Mouse (Mus musculus): ENCODE data around the gene Ppp4r1. TPM values are rescaled to one million over a fixed set of nuclear protein-coding genes. Genes with fewer than 3 reads are reported as not detected.
A peak's percentile ranks its signal among the peaks of the same experiment; 100 is the strongest.

Gene Ppp4r1
- total and polyA plus RNA-seq, 3 experiments, result 21.8 to 313 (median 34.3) TPM

- H3K9me3 ChIP-seq (replicated peaks; ENCODE audit: insufficient read depth, low read length), result no peaks in the 10 kb centered on the region
- H3K36me3 ChIP-seq (ENCODE audit: control insufficient read depth in 1 of 2, insufficient read depth in 2 of 2, low read length in 2 of 2), result no peaks in the 10 kb centered on the region; a peak in 1 of 4 replicates
- DNase-seq (ENCODE audit: low read depth, low spot score), result peak; percentile 17
- no peaks in the 10 kb centered on the region for H3K4me1 ChIP-seq (ENCODE audit: control insufficient read depth in 1 of 2, insufficient read depth in 2 of 2, low read length in 2 of 2)
- H3K9ac ChIP-seq (ENCODE audit: control insufficient read depth, low read depth, low read length, poor library complexity, severe bottlenecking), result no peak overlapping the region
- no peak overlapping the region; the same call in 1 of the 2 replicates for H3K27ac ChIP-seq (ENCODE audit: control insufficient read depth, low read depth, low read length)
- no peak overlapping the region for H3K4me3 ChIP-seq (ENCODE audit: control insufficient read depth in 1 of 2, insufficient read depth in 1 of 2, low read depth in 2 of 2, low read length in 2 of 2)
- TF ChIP-seq SMC3 (IDR thresholded peaks at IDR 0.05; ENCODE audit: low read depth, low read length), result no peak
- TF ChIP-seq CHD2 (IDR thresholded peaks at IDR 0.05; ENCODE audit: low read length), result no peak
- TF ChIP-seq NRF1 (IDR thresholded peaks at IDR 0.05; ENCODE audit: insufficient read depth, low read depth, low read length, poor library complexity, severe bottlenecking), result no peak
- H3K79me2 ChIP-seq (ENCODE audit: control insufficient read depth, insufficient read depth, low read length, poor library complexity), result no peaks in the 10 kb centered on the region
- no peaks in the 10 kb centered on the region for H3K27me3 ChIP-seq (ENCODE audit: control insufficient read depth in 1 of 2, insufficient read depth in 2 of 2, low read length in 2 of 2)
These were observed 45.2 kb upstream of the Ppp4r1 start for GRCm38 (mm10) chr17:65737175-65737574.

- H3K4me1 ChIP-seq (ENCODE audit: control insufficient read depth in 1 of 2, insufficient read depth in 2 of 2, low read length in 2 of 2), result no peaks in the 10 kb centered on the region
- DNase-seq (ENCODE audit: low read depth, low spot score), result peak; percentile 24
These were observed 44.8 kb upstream of the Ppp4r1 start for GRCm38 (mm10) chr17:65737622-65738021.

GRCm38 (mm10) chr17:65739874-65740725 is 42.3 kb upstream of the Ppp4r1 start:
- H3K4me3 ChIP-seq (ENCODE audit: control insufficient read depth in 1 of 2, insufficient read depth in 1 of 2, low read depth in 2 of 2, low read length in 2 of 2), result no peak overlapping the region
- H3K27me3 ChIP-seq (ENCODE audit: control insufficient read depth in 1 of 2, insufficient read depth in 2 of 2, low read length in 2 of 2), result no peaks in the 10 kb centered on the region
- no peak for TF ChIP-seq NRF1 (IDR thresholded peaks at IDR 0.05; ENCODE audit: insufficient read depth, low read depth, low read length, poor library complexity, severe bottlenecking)
- no peak for TF ChIP-seq POLR2AphosphoS5 (IDR thresholded peaks at IDR 0.05; ENCODE audit: borderline replicate concordance, low read depth, low read length)
- TF ChIP-seq HCFC1 (IDR thresholded peaks at IDR 0.05; ENCODE audit: low read depth, low read length), result no peak
- TF ChIP-seq ZKSCAN1 (IDR thresholded peaks at IDR 0.05; ENCODE audit: low read depth, low read length), result no peak
- TF ChIP-seq NELFE (IDR thresholded peaks at IDR 0.05; ENCODE audit: low read depth, low read length), result no peak
- no peak for TF ChIP-seq KAT2A (conservative IDR thresholded peaks at IDR 0.05; ENCODE audit: low read depth, low read length)
- H3K79me2 ChIP-seq (ENCODE audit: control insufficient read depth, insufficient read depth, low read length, poor library complexity), result no peaks in the 10 kb centered on the region
- no peak for DNase-seq (ENCODE audit: low read depth, low spot score)
- no peaks in the 10 kb centered on the region for H3K4me1 ChIP-seq (ENCODE audit: control insufficient read depth in 1 of 2, insufficient read depth in 2 of 2, low read length in 2 of 2)
- H3K9me3 ChIP-seq (replicated peaks; ENCODE audit: insufficient read depth, low read length), result no peaks in the 10 kb centered on the region
- H3K36me3 ChIP-seq (ENCODE audit: control insufficient read depth in 1 of 2, insufficient read depth in 2 of 2, low read length in 2 of 2), result no peaks in the 10 kb centered on the region; a peak in 1 of 4 replicates
- no peak overlapping the region for H3K9ac ChIP-seq (ENCODE audit: control insufficient read depth, low read depth, low read length, poor library complexity, severe bottlenecking)
- H3K27ac ChIP-seq (ENCODE audit: control insufficient read depth, low read depth, low read length), result no peak overlapping the region

More at GRCm38 (mm10) chr17:65737622-65738021, 44.8 kb upstream of the Ppp4r1 start:
- no peak overlapping the region for H3K9ac ChIP-seq (ENCODE audit: control insufficient read depth, low read depth, low read length, poor library complexity, severe bottlenecking)
- H3K27me3 ChIP-seq (ENCODE audit: control insufficient read depth in 1 of 2, insufficient read depth in 2 of 2, low read length in 2 of 2), result no peaks in the 10 kb centered on the region
- H3K27ac ChIP-seq (ENCODE audit: control insufficient read depth, low read depth, low read length), result no peak overlapping the region; the same call in 1 of the 2 replicates
- no peaks in the 10 kb centered on the region for H3K79me2 ChIP-seq (ENCODE audit: control insufficient read depth, insufficient read depth, low read length, poor library complexity)
- H3K9me3 ChIP-seq (replicated peaks; ENCODE audit: insufficient read depth, low read length), result no peaks in the 10 kb centered on the region
- TF ChIP-seq TCF12 (IDR thresholded peaks at IDR 0.05; ENCODE audit: low read depth, low read length), result no peak
- no peak for TF ChIP-seq ZNF384 (IDR thresholded peaks at IDR 0.05; ENCODE audit: low read depth, low read length)
- no peak for TF ChIP-seq NRF1 (IDR thresholded peaks at IDR 0.05; ENCODE audit: insufficient read depth, low read depth, low read length, poor library complexity, severe bottlenecking)
- TF ChIP-seq USF2 (IDR thresholded peaks at IDR 0.05; ENCODE audit: borderline replicate concordance in 1 of 2, insufficient read depth in 1 of 2, low read depth in 1 of 2, low read length in 2 of 2), result no peak
- no peak for TF ChIP-seq BHLHE40 (IDR thresholded peaks at IDR 0.05; ENCODE audit: borderline replicate concordance, low read depth, low read length)
- TF ChIP-seq GATA1 (IDR thresholded peaks at IDR 0.05; ENCODE audit: low read depth, low read length), result no peak
- no peak for TF ChIP-seq NELFE (IDR thresholded peaks at IDR 0.05; ENCODE audit: low read depth, low read length)
- TF ChIP-seq ELF1 (IDR thresholded peaks at IDR 0.05; ENCODE audit: low read depth, low read length), result no peak
- no peaks in the 10 kb centered on the region; a peak in 1 of 4 replicates for H3K36me3 ChIP-seq (ENCODE audit: control insufficient read depth in 1 of 2, insufficient read depth in 2 of 2, low read length in 2 of 2)
- no peak overlapping the region for H3K4me3 ChIP-seq (ENCODE audit: control insufficient read depth in 1 of 2, insufficient read depth in 1 of 2, low read depth in 2 of 2, low read length in 2 of 2)

Measured in MEL (cell line).